Mouse (Mus musculus) thymus, postnatal 0 days (tissue): ENCODE measurements at regions not wholly inside any gene's neighbourhood (a gene's known extent, or its start where the extent isn't known, plus 50 kb on each side); places are given as distances from the start of the nearest gene placed in this dataset.

Experiments
- DNase-seq: peaks from one replicate; pipeline ENCODE4 v3.0.0-alpha.2; 2015; ENCODE audit warnings: low spot score

GRCm38 (mm10) chr9:83276291-83276690, 129.8 kb upstream of the Hmgn3 start:
- DNase-seq, result no peak

GRCm38 (mm10) chr9:83273361-83273975, 127.0 kb upstream of the Hmgn3 start:
- no peak for DNase-seq

- DNase-seq, result no peak
Observed at GRCm38 (mm10) chr9:83265736-83266135, 119.3 kb upstream of the Hmgn3 start.

GRCm38 (mm10) chr9:83259511-83259910, 113.0 kb upstream of the Hmgn3 start:
- no peak for DNase-seq

GRCm38 (mm10) chr9:83258986-83259385, 112.5 kb upstream of the Hmgn3 start:
- DNase-seq, result no peak

GRCm38 (mm10) chr9:83258476-83258875, 112.0 kb upstream of the Hmgn3 start:
- DNase-seq, result no peak

GRCm38 (mm10) chr9:83254356-83254755, 107.9 kb upstream of the Hmgn3 start:
- no peak for DNase-seq

- DNase-seq, result no peak
Observed at GRCm38 (mm10) chr9:83253789-83254188, 107.3 kb upstream of the Hmgn3 start.

- no peak for DNase-seq
Observed at GRCm38 (mm10) chr9:83251793-83252192, 105.3 kb upstream of the Hmgn3 start.

- no peak for DNase-seq
Observed at GRCm38 (mm10) chr9:83249871-83250270, 103.4 kb upstream of the Hmgn3 start.

GRCm38 (mm10) chr9:83248164-83248730, 101.8 kb upstream of the Hmgn3 start:
- DNase-seq, result no peak

GRCm38 (mm10) chr9:83247066-83247668, 100.7 kb upstream of the Hmgn3 start:
- DNase-seq, result no peak

- no peak for DNase-seq
Observed at GRCm38 (mm10) chr9:83241119-83241518, 94.6 kb upstream of the Hmgn3 start.

GRCm38 (mm10) chr9:83239097-83239496, 92.6 kb upstream of the Hmgn3 start:
- DNase-seq, result no peak

GRCm38 (mm10) chr9:83221866-83222265, 75.4 kb upstream of the Hmgn3 start:
- DNase-seq, result no peak

GRCm38 (mm10) chr9:83202583-83202982, 56.1 kb upstream of the Hmgn3 start:
- no peak for DNase-seq

GRCm38 (mm10) chr9:83199771-83200170, 53.3 kb upstream of the Hmgn3 start:
- no peak for DNase-seq

GRCm38 (mm10) chr9:83199176-83199575, 52.7 kb upstream of the Hmgn3 start:
- no peak for DNase-seq

- no peak for DNase-seq
Observed at GRCm38 (mm10) chr9:83197013-83197412, 50.5 kb upstream of the Hmgn3 start.
